Mouse (Mus musculus) thymus, adult 2 months (tissue): ENCODE results near the gene Mecom.

Experiments used
- CTCF ChIP-seq: fragments of 200-500 bp; IDR thresholded peaks from 2 replicates; pipeline ENCODE4 v1.5.1; 2012; ENCODE audit warnings: mild to moderate bottlenecking, control low read depth, low read length, moderate library complexity, borderline replicate concordance; ENCODE audit not compliant: control insufficient read depth, poor library complexity, insufficient read depth; ENCODE audit errors: extremely low read depth
- POLR2A ChIP-seq: fragments of 200-500 bp; IDR thresholded peaks from 2 replicates; pipeline ENCODE4 v1.6.1; 2012; ENCODE audit warnings: mild to moderate bottlenecking, low read length, control low read depth, moderate library complexity; ENCODE audit not compliant: control insufficient read depth, poor library complexity, insufficient read depth; ENCODE audit errors: extremely low read depth

- TF ChIP-seq CTCF (no peak), POLR2A (no peak)
Measured at GRCm38 (mm10) chr3:30514901-30515794, 32.7 kb downstream of the Mecom start.
